Mouse (Mus musculus) testis, adult 2 months (tissue): ENCODE data around the gene Tha1. TPM values are rescaled to one million over a fixed set of nuclear protein-coding genes. Genes with fewer than 3 reads are reported as not detected.

Experiments used
- H3K27ac ChIP-seq: fragments of 200-500 bp; 2 replicates; pipeline ENCODE4 v1.5.1; 2012; ENCODE audit warnings: low read depth, low read length; ENCODE audit not compliant: control insufficient read depth, insufficient read depth
- H3K27me3 ChIP-seq: fragments of 200-500 bp; 2 replicates; pipeline ENCODE4 v1.6.1; 2012; ENCODE audit warnings: mild to moderate bottlenecking, low read length, moderate library complexity; ENCODE audit not compliant: control insufficient read depth, insufficient read depth
- H3K36me3 ChIP-seq: fragments of 200-500 bp; 2 replicates; pipeline ENCODE4 v1.6.1; 2012; ENCODE audit warnings: mild to moderate bottlenecking, low read length; ENCODE audit not compliant: control insufficient read depth, insufficient read depth
- H3K4me1 ChIP-seq: fragments of 200-500 bp; 2 replicates; pipeline ENCODE4 v1.6.1; 2012; ENCODE audit warnings: low read length; ENCODE audit not compliant: control insufficient read depth, insufficient read depth
- H3K4me3 ChIP-seq: fragments of 200-500 bp; 2 replicates; pipeline ENCODE4 v1.5.1; 2012; ENCODE audit warnings: low read depth, mild to moderate bottlenecking, low read length, moderate library complexity, mixed read lengths; ENCODE audit not compliant: control insufficient read depth
- CTCF ChIP-seq: fragments of 200-500 bp; IDR thresholded peaks from 2 replicates; pipeline ENCODE4 v1.5.1; 2012; ENCODE audit warnings: low read depth, mild to moderate bottlenecking, inconsistent platforms, low read length, moderate library complexity; ENCODE audit not compliant: control insufficient read depth, insufficient read depth, insufficient replicate concordance
- POLR2A ChIP-seq: fragments of 200-500 bp; IDR thresholded peaks from 2 replicates; pipeline ENCODE4 v1.6.1; 2012; ENCODE audit warnings: low read depth, mild to moderate bottlenecking, inconsistent platforms, low read length, moderate library complexity; ENCODE audit not compliant: control insufficient read depth
- polyA plus RNA-seq: library from polyadenylated mRNA; depleted of rRNA; stranded (reverse); fragments of >200 nt; gene quantifications from 2 replicates; pipeline ENCODE4 v1.2.3, GENCODE M21; 2012; rRNA removed

Tha1 gene
- polyA plus RNA-seq, 1 experiment: 2.5 TPM

- TF ChIP-seq CTCF (peak; percentile 86), POLR2A (no peak)
- Histone ChIP-seq H3K27me3 (no peaks in the 10 kb centered on the region), H3K4me1 (peaks cover 23% of the 10 kb centered on the region), H3K4me3 (no peak overlapping the region), H3K27ac (no peak overlapping the region), H3K36me3 (no peaks in the 10 kb centered on the region)
Measured at GRCm38 (mm10) chr11:117824060-117824969, 49.0 kb downstream of the Tha1 start.

- Histone ChIP-seq H3K36me3 (no peaks in the 10 kb centered on the region), H3K27ac (no peak overlapping the region), H3K4me1 (peaks cover 20% of the 10 kb centered on the region), H3K27me3 (no peaks in the 10 kb centered on the region), H3K4me3 (no peak overlapping the region)
- TF ChIP-seq POLR2A (no peak), CTCF (no peak)
Measured at GRCm38 (mm10) chr11:117823411-117823810, 49.9 kb downstream of the Tha1 start.

- no peak for TF ChIP-seq POLR2A
- TF ChIP-seq CTCF: no peak
Measured at GRCm38 (mm10) chr11:117822728-117823241, 50.5 kb downstream of the Tha1 start.

GRCm38 (mm10) chr11:117821868-117822267, 51.4 kb downstream of the Tha1 start:
- Histone ChIP-seq H3K27ac (no peak overlapping the region; the same call in 1 of the 2 replicates), H3K36me3 (no peaks in the 10 kb centered on the region), H3K4me1 (peaks cover 14% of the 10 kb centered on the region), H3K27me3 (no peaks in the 10 kb centered on the region), H3K4me3 (no peak overlapping the region)
- no peak for TF ChIP-seq CTCF
- no peak for TF ChIP-seq POLR2A

More at GRCm38 (mm10) chr11:117822728-117823241, 50.5 kb downstream of the Tha1 start:
- H3K27ac ChIP-seq: no peak overlapping the region
- peaks cover 16% of the 10 kb centered on the region for H3K4me1 ChIP-seq
- H3K4me3 ChIP-seq: no peak overlapping the region
- no peaks in the 10 kb centered on the region for H3K36me3 ChIP-seq
- H3K27me3 ChIP-seq: no peaks in the 10 kb centered on the region

GRCm38 (mm10) chr11:117820173-117820572, 53.1 kb downstream of the Tha1 start:
- no peak overlapping the region for H3K27ac ChIP-seq
- TF ChIP-seq POLR2A (no peak), CTCF (no peak)
- H3K4me1 ChIP-seq: peaks cover 4% of the 10 kb centered on the region
- no peaks in the 10 kb centered on the region for H3K27me3 ChIP-seq
- H3K36me3 ChIP-seq: no peaks in the 10 kb centered on the region
- H3K4me3 ChIP-seq: no peak overlapping the region

- no peaks in the 10 kb centered on the region for H3K36me3 ChIP-seq
- no peak overlapping the region for H3K4me3 ChIP-seq
- H3K4me1 ChIP-seq: no peaks in the 10 kb centered on the region; the same call in 1 of the 2 replicates
- H3K27ac ChIP-seq: no peak overlapping the region
- TF ChIP-seq POLR2A (no peak), CTCF (no peak)
- no peaks in the 10 kb centered on the region for H3K27me3 ChIP-seq
Measured at GRCm38 (mm10) chr11:117819095-117819494, 54.2 kb downstream of the Tha1 start.

Other genes with a start within 250 kb of the Tha1 start
- 25.4 and 28.0 TPM in 2 replicates for gene Tnrc6c, start 219.2 kb downstream of the Tha1 start, polyA plus RNA-seq
- 1.2 TPM in 2 replicates for gene Tmc8, start 91.4 kb downstream of the Tha1 start, polyA plus RNA-seq
- 9.7 and 10.1 TPM in 2 replicates for gene Tmc6, start 91.3 kb downstream of the Tha1 start, polyA plus RNA-seq
- not detected in 2 replicates for gene 6030468B19Rik, start 75.8 kb downstream of the Tha1 start, polyA plus RNA-seq
- gene Gm20708, start 63.8 kb downstream of the Tha1 start, polyA plus RNA-seq: 1.0 TPM in 1 of 2 replicates, not detected in the other
- gene Syngr2, start 63.8 kb downstream of the Tha1 start, polyA plus RNA-seq: 21.3 and 32.5 TPM in 2 replicates
- 4.0 and 5.7 TPM in 2 replicates for gene Afmid, start 47.6 kb downstream of the Tha1 start, polyA plus RNA-seq
- gene Tk1, start 47.4 kb downstream of the Tha1 start, polyA plus RNA-seq: 4.8 and 5.8 TPM in 2 replicates
- 46.1 and 46.3 TPM in 2 replicates for gene Birc5, start 24.2 kb downstream of the Tha1 start, polyA plus RNA-seq
- gene Tmem235, start 12.7 kb downstream of the Tha1 start, polyA plus RNA-seq: 5.3 and 6.1 TPM in 2 replicates
- gene Socs3, start 96.6 kb upstream of the Tha1 start, polyA plus RNA-seq: 0.51 and 0.61 TPM in 2 replicates
- 55.3 and 59.6 TPM in 2 replicates for gene Pgs1, start 112.8 kb upstream of the Tha1 start, polyA plus RNA-seq